Mouse (Mus musculus): ENCODE results near the gene Rps6kb2. TPM values are rescaled to one million over a fixed set of nuclear protein-coding genes. Genes with fewer than 3 reads are reported as not detected.

Rps6kb2 gene
- total RNA-seq, 2 experiments from 2014 or later: 21.0 to 42.5 TPM

DNA sequence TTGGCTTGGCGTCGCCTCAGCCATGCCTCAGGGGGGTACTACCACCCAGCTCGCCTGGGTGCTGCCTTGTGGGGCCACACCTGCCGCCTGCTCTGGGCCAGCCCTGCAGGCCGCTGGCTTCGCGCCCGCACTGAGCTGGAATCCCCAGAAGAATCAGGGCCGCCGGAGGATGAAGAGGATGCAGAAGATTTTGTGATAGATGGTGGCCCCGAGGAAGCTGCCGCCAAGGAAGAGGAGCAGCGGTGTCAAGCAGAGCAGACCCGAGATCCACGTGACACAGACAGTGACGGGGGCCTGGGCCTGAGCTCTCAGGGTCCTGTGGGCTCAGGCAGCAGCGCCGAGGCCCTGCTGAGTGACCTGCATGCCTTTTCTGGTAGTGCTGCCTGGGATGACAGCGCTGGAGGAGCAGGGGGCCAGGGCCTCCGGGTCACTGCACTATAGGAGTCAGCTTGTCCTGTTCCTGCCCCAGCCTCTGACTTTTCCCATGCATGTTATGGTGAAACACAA lies 7.0 kb downstream of the Rps6kb2 start:
- no peak for ATAC-seq (replicated peaks; ENCODE audit: poor library complexity, severe bottlenecking)

DNA sequence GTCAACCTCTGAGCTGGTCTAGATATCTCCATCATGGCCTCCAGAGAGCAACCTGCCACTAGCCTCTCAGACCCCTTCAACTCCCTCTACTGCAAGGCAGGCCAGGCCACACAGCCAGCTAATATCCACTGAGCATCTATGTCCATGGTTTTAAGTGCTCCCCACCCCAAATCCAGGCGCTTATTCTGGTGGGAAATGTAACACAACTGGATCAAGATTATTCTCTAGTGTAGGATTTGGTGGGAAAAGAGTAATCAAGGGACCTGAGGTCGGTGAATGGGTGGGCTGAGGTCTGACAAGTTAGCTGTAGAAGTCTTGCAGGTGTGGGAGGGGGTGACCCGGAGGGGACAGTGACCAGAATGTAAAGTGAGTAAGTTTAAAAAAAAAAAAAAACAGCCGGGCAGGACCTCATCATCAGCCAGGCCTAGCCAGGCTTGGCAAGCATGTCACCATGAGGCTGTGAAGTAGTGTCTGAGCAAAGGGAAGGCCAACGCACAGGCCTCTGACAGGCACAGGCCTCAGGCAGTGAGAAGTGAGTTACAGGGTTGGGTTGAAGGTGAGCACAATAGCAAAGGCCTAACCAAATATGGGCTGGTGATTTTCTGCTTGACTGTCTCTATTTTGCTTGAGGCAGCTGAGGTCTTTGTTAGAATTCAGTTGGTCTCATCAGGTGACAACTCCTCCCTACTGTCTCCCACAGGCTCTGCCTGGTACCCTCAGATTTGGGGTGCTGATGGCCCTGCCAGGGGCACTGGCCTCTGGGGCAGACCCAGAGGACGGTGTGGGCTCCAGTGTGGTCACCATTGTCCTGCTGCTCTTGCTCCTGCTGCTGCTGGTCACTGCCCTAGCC lies 7.7 kb downstream of the Rps6kb2 start:
- ATAC-seq (replicated peaks; ENCODE audit: poor library complexity, severe bottlenecking): no peak

DNA sequence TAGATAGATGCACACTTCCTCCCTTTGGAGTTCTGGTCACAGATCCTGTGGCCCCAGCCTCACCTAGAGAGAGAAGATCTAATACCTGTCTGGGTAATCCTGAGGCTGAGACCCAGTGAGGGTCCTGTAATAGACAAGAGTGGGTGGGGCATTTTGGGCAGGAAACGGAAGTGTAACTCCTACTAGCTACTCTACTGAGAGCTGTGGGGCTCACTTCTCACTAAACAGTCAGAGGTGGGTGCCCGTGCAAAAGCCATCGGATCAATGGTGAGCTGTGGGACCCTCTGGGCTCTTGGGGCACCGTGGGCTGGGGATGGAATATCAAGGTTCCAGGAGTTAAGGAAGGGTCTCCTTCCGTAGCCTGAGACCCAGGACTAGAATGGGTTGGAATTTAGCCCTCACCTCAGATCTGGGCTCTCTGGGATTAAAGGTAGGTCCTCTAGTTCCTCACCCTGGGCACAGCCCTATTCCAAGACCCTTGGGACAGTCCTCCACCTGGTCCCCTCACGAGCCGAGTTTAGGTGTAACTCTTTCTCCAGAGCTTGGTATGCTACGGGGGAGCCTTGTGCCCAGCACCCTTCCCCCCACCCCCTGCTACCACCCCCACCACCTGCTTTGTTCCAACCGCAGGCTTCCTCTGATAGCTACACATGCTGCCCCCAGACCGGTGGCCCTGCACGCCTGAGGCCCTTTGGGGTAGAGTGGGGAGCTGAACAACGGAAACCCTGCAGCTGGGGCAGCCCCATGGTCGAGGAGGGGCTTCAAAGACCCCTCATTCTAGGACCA lies 8.5 kb downstream of the Rps6kb2 start:
- peak; percentile 63 for ATAC-seq (replicated peaks; ENCODE audit: poor library complexity, severe bottlenecking)

DNA sequence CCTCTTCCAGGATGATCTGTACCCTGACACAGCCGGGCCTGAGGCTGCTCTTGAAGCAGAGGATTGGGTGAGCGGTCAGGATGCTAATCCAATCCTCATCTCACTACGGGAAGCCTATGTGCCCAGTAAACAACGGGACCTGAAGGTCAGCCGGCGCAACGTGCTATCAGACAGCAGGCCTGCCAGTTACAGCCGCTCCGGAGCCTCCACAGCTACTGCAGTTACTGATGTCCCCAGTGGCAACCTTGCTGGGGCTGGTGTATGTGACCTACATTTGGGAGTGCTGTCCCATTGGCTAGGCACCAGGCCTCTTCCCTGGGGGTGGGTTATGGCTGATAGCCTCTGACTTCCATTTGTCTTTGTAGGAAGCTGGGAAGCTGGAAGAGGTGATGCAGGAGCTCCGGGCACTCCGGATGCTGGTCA lies 9.9 kb downstream of the Rps6kb2 start, which contains the start of gene Ptprcap:
Ptprcap (plus strand) TSS at position 373 of the 423 bp plus-strand sequence.
- no peak for ATAC-seq (replicated peaks; ENCODE audit: poor library complexity, severe bottlenecking)

DNA sequence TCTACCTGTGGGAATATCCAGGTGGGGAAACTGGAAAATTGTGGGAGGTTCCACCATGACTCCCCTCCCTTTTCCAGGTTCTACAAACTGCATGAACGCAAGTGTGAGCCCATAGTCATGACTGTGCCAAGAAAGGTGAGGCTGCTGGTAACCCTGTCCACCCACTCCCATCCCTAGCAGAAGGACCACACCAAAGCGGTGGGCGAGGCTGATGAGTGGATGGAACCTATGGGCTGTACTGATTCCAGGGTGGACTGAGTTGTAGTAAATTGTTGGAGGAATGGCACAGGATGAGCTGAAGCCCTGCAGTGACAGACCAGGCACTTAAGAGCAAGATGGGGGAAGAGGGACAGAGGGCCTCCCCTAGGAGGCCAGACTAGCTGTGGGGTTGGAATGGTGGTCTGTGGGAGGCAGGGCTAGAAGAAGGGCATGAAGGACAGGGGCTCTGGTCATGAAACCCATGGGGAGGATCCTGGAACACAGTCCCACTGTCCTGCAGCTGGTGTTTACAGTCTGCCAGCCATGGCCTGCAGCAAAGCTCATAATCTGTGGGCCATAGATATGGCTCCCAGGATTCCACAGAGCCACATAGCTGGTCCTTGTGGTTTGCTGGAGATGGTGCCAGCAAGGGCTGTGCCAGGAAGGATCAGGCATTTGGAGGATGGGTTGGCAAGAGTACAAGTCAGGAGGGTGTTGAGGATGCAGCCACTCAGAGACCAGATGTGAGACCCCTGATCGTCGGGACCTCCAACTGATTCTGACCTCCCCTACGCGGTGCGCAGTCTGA lies 10.5 kb downstream of the Rps6kb2 start:
- ATAC-seq (replicated peaks; ENCODE audit: poor library complexity, severe bottlenecking): no peak

DNA sequence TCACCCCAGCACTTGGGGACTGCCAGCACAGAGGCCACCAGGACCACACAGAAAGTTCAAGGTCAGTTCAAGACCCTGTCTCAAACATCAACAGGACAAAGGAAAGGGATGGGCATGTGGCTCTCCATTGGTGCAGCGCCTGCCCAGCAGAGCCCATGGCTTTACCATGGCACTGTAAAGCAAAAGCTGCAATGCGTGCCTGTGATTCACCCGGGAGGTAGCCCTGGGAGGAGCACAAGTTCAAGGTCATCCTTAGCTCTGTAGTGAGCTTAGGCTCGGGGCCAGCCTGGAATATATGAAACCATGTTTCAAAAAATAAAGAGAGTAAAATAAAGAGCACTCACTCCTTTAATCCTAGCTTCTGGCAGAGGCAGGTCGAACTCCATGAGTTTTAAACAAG lies 11.3 kb downstream of the Rps6kb2 start:
- ATAC-seq (replicated peaks; ENCODE audit: poor library complexity, severe bottlenecking): no peak

DNA sequence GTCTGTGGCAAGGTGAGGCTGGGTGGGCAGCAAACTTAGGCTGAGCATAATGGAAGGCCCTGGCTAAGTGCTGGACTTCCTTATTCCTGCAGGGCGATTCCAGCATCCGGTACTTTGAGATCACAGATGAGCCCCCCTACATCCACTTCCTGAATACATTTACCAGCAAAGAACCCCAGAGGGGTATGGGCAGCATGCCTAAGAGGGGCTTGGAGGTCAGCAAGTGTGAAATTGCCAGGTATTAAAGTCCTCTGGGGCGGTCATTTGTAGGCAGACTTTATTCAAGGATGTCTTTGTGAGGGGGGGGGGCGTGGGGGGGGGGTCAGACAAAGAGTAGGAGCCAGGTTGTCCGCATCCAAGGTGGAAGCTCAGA lies 11.7 kb downstream of the Rps6kb2 start:
- ATAC-seq (replicated peaks; ENCODE audit: poor library complexity, severe bottlenecking): no peak

DNA sequence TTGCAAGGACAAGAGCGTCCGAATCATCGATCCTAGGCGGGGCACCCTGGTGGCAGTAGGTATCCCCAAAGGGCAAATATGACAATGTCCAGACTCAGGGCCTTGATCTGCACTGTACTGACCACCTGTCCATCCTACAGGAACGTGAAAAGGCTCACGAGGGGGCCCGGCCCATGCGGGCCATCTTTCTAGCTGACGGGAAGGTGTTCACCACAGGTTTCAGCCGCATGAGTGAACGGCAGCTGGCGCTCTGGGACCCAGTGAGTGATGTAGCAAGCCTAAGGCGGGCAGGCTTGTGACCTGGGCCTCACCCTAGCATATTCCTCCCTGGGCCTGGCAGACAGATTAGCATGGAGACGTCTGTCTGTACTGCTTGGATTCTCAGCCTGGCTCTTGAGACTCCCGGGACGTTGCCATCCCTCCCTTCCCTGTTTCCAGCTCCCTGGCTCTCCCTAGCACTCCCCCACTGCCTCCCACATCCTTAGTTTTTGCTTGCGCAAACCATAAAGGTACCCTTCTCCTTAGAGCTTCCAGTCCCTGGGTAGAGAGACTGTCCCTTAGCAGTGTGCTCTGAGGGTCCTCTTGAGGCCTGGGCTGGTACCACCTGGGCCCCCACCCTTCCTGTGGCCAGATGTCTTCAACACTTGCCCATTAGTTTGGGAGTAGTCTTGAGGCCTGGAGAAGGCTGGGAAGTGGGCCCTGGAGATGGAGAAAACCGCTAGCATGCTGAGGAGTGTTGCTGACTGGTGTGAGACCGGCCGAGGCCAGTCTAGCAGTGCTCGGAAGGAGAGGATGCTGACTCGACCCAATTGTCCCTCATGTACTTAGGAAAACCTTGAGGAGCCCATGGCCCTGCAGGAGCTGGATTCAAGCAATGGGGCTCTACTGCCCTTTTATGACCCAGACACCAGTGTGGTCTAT lies 12.3 kb downstream of the Rps6kb2 start:
- ATAC-seq (replicated peaks; ENCODE audit: poor library complexity, severe bottlenecking): no peak

DNA sequence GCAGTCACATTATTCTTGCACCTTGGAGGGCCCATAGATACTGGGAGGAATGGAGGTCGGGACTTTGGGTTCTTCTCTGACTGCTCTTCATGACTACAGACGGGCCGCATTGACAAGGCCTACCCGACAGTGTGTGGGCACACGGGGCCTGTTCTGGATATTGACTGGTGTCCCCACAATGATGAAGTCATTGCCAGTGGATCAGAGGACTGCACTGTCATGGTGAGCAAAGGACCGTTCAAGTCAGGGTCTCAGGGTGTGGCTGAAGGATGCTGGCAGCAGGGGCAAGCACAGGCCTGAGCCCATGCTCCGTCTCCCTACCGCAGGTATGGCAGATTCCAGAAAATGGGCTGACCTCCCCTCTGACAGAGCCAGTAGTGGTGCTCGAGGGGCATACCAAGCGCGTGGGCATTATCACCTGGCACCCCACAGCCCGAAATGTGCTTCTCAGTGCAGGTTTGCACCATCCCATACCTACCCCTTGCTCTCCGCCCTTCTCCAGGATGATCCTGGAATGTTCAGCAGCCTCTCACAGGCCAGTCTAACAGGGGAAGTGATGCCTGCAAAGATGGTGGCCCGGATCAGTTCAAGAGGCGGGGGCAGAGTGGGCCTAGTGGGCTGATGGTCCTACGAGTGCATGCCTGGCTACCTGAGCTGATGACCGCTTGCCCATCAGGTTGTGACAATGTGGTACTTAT lies 13.2 kb downstream of the Rps6kb2 start:
- no peak for ATAC-seq (replicated peaks; ENCODE audit: poor library complexity, severe bottlenecking)

DNA sequence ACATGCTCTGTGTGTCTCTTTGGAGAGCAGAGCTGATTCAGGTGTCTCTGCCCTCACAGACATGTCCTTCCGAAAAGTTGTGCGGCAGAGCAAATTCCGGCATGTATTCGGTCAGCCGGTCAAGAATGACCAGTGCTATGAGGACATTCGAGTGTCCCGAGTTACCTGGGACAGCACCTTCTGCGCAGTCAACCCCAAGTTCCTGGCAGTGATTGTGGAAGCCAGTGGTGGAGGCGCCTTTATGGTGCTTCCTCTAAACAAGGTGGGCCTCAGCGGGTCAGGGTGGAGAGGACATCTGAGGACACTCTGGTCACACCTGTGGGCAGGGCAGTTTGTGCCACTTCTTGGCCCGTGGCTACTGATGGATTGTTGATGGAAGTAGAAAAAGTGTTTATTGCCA lies 13.9 kb downstream of the Rps6kb2 start:
- no peak for ATAC-seq (replicated peaks; ENCODE audit: poor library complexity, severe bottlenecking)

DNA sequence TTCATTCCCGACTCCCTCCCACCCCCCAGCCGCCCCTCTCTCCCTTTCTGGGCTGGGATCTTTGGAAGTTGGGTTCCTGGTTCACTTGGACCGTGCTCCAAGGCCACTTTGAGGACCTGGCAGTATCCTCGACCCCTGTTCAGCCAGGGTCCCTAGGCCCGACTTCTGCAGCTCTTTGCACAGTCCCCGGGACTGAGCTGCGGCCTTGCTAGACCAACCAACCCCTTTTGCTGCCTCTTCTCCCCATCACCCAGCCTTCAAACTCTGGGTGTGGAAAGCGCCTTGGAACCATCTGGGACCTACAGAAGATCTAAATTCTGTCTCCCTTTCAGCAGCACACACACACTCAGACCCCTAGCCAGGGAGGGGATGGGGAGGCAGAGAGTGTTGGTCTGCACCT lies 14.3 kb downstream of the Rps6kb2 start:
- no peak for ATAC-seq (replicated peaks; ENCODE audit: poor library complexity, severe bottlenecking)

DNA sequence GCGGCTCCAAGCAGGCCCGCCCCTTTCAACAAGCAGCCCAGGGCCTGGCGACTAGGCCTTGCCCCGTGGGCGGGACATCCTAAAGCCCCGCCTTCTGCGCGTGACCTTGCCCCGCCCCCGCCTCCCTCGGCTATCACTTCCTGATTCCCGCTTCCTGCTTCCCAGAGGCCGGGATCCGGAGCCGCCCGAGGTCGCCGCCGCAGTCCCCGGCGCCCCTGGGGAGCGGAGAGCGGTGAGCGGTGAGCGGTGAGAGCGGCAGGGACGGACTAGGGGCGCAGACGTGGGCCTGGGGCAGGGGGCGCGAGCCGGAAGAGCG lies 14.7 kb downstream of the Rps6kb2 start, which contains the start of gene Coro1b:
Coro1b (plus strand) TSS at position 129 of the 316 bp plus-strand sequence.
- peak; percentile 82 for ATAC-seq (replicated peaks; ENCODE audit: poor library complexity, severe bottlenecking)

DNA sequence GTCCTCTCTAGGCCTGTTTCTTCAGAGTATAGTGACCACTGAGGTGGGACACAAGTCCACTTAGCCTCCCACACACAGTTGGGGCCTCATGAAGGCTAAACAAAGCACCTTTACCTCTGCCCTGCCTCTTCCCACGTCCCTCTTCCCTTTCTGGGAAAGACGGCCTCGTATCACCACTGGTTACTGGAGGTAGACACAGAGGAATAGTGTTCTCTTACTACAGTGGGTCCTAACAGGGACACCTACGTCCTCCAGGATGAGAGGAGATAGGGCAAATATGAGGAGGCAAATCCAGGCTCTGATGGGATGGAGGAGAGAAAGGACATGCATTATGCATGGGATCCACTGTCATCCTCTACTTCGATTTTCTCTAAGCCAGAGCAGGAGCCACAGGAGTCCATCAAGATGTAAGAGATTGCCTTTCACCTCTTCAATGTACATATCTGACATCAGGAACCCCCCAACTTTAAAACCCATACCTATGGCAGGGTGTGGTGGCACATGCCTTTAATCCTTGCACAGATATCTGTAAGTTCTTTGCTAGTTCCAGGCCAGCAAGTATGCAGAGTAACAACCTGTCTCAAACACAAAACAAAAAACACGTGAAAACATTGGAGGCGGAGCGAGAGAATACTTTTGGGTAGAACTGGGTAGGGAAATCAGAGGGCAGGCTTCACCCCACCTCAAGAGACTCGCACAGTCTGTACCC lies 15.2 kb downstream of the Rps6kb2 start:
- no peak for ATAC-seq (replicated peaks; ENCODE audit: poor library complexity, severe bottlenecking)

DNA sequence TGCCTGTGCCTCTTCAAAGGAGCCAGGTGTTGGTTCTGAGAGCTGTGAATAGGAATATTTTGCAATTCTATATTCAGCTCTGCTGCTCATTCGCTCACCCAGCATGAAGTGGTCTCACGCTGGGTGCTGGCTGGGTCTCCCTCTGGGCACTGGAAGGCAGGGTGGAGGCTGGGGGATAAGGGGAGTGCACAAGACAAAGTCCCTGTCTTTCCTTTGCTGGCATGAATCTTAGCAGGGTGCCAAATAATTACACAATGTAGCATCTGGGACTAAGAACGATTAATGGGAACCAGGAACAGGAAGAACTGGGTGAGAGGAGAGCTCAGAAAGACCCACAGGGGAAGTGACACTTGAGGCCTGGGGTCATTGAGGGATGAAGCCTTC lies 16.1 kb downstream of the Rps6kb2 start:
- peak; percentile 53 for ATAC-seq (replicated peaks; ENCODE audit: poor library complexity, severe bottlenecking)

DNA sequence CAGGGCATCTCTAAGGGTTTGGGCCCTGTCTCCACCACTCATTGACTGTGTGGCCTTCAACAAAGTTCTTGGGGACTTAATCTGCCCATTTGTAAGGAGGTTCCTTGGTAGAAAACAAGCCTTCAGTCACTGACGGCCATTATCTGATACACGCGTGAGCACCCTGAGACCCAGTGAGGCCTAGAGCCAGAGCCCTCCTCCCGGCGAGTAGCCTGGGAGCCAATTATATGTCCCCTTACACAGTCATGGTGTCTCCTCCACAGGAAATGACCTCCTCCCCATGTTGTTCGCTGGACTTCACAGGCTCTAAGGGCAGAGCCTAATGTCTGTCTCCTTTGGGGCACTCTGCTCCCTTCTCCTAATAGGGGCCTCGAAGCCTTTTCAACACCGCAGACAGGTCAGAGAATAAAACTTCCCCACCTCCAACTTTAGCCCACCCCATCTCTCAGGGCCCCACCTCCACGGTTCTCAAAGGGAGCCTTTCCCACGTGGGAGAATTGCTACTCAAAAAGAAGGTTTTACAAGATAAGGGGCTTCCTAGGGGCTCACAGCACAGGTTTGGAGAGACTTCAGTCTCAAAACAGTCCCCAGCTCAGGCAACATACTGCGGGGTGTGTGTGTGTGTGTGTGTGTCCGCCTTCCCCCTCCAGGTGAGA lies 16.7 kb downstream of the Rps6kb2 start:
- ATAC-seq (replicated peaks; ENCODE audit: poor library complexity, severe bottlenecking): no peak

DNA sequence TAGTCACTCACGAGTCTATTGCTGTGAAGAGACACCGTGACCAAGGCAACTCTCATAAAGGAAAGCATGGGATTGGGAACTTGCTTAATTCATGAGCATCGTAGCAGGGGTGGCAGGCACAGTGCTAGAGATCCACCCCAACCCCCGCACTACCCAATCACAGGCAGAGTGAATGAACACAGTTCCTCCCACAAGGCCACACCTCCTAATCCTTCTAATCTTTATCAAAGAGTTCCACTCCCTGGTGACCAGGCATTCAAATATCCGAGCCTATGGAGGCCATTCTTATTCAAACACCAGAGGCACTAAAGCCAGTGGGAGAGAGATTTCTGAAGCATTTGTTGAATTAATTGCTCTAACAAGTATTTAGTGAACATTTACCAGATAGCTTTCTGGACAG lies 17.2 kb downstream of the Rps6kb2 start:
- ATAC-seq (replicated peaks; ENCODE audit: poor library complexity, severe bottlenecking): no peak

DNA sequence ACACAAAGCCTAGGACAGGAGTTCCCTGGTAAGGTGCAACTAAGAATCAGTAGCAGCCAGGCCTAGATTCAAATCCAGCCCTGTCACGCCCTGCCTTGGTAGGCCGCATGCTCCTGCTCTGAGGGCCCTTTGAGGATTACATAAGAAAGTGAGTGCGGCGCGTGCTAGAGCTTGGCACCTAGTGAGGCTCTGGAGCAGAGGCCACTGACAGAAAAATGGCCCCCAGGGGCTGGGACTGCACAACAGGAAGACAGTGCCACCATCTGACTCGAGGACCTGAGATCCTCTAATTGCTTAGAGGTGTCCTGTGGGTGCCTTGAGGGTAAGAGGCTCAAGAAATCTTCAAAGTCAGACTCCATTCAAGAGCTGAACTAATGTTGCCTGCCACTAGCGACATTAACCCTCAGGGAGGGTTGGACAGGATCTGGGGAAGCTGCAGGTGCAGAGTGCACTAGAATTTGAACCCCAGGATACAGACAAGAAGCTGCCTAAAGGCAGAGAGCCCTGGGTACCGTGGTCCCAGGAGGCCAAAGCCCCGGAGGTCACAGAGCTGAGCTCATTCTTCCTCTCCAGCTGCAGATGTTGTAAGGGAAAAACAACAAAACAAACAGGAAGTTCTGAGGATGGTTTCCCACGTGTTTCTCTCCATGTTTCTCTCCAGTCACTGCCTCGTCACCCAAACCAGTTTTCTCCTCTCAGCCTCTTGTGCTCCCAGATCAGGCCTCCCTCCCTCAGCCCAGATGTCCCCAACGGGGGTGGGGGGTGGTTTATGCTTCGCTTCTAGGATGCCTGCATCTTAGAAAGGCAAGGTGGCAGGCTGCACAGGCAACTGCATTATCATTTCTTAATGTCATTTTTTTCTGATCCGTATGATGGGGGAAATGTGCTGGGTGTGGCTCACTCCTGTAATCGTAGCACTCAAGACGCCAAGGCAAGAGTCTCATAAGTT lies 18.3 kb downstream of the Rps6kb2 start:
- ATAC-seq (replicated peaks; ENCODE audit: poor library complexity, severe bottlenecking): no peak

Data from granulocyte monocyte progenitor cell, adult 5-6 weeks (primary cell).